Mouse (Mus musculus) left cerebral cortex, adult 8-10 months (tissue): ENCODE measurements at regions not wholly inside any gene's neighbourhood (a gene's known extent, or its start where the extent isn't known, plus 50 kb on each side); places are given as distances from the start of the nearest gene placed in this dataset.

Source experiments
- DNase-seq, 2 experiments: peaks; one replicate each; pipeline ENCODE4 v3.0.0; 2022; ENCODE audit warnings: low spot score in 2 of 2

- DNase-seq: no peak
Measured at GRCm38 (mm10) chr13:85436254-85436653, 147.3 kb upstream of the Rasa1 start.

DNA sequence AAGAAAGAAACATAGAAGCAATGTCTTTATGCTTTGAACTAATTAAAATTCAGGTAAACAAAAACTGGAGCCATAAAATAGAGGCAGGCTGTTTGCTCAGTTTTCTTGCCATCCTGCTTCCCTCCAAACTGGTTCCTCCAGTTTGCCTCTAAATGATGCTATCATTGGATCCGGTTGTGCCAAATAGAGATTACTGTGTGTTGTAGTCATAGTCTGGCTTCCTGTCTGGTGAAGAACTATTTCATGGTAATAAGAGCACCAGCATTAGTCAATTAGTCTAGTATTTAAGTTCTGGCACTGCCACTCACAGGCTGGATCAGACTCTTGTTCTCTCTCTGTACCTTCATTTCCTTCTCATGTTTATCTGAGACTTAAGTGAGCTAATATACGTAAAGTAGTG lies 141.9 kb upstream of the Rasa1 start:
- no peak for DNase-seq

GRCm38 (mm10) chr13:85430040-85430439 lies 141.1 kb upstream of the Rasa1 start:
- peak in 1 of 2 experiments; percentile 10 for DNase-seq

DNA sequence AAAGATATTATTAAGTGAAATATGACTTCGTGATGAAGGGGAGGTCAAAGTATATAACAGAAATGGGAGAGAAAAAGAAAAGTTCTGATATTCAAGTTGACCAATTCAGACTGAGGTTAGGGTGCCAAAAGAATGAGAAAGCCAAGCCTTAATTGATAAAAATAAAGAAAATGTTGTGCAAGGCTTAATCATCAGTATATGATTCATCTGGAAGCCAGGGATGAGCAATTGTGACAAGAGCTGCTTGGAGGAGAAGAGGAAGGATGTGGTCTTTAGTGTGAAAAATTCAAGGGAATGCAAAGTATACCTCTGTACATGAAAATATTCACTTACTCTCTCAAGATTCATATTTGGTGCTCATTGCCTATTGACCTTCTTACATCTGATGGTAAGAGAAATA lies 129.7 kb upstream of the Rasa1 start:
- DNase-seq: no peak

- no peak for DNase-seq
Measured at GRCm38 (mm10) chr13:85414951-85415350, 126.0 kb upstream of the Rasa1 start.

DNA sequence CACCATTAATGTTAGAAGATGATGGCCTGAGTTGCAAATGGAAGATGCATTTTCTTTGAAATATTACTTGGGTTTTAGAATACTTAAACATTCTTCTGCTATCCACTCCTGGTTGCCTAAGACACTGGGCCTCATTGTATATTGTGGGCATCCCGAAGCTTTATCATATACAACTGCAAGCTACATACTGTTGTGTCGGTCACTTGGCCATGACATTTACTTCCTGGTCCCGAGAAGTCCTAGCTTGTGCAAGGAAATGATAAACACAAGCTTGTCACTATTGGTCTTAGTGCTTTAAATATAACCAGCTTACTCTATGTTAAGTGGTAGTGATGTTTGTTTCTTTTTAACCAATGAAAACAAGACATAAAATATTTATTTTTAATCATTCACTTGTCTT lies 122.4 kb upstream of the Rasa1 start:
- no peak for DNase-seq

GRCm38 (mm10) chr13:85398834-85399233 lies 109.9 kb upstream of the Rasa1 start:
- DNase-seq: no peak

DNA sequence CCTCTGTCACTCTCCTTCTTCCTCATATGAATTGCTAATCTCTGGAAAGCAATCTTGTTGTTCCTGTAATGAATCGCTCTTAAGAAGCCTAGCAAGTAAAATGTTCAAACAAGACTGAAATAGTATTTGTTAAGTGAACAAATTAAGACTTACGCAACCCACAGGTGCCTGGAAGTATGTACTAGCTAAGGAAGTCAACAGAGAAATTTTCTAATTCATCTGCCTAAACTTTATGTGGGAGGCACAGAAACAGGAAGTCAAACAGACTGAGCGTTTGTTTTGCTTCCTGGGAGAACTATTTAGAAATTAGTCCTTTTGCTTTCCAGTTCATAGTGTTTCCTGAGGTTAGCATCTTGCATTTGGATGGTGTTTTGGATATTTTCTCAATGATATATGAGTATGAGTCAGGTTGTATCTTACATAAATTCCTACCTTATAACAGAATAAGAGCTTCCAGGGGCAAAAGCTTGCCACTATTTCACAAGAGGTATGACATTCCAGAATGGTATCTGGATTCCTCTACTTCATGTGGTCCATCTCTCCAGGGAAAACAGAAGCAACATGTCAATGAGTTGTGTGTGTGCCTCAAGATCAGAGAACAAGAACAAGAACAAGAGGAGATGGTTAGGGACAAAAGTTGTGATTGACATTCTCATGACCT lies 87.5 kb upstream of the Rasa1 start:
- DNase-seq: no peak

- no peak for DNase-seq
Measured at GRCm38 (mm10) chr13:85359621-85360020, 70.7 kb upstream of the Rasa1 start.

DNA sequence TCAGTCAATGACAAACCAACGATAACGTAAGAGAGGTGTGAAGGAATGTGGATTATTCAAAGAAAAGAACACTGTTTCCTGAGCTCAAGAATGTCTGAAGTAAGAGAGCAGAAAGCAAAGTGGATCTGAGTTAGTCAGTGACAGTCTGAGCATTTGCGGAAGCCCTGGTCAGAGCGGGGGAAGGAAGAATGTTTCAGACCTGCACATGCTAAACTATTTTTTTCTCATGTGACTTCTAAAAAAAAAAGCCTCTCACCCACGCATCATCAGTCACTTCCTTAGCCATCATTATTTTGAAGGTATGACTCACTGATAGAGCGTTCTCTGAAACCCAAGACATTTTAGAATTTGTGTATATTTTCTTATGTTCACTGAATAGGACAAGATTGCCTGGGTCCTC lies 70.2 kb upstream of the Rasa1 start:
- no peak for DNase-seq

DNA sequence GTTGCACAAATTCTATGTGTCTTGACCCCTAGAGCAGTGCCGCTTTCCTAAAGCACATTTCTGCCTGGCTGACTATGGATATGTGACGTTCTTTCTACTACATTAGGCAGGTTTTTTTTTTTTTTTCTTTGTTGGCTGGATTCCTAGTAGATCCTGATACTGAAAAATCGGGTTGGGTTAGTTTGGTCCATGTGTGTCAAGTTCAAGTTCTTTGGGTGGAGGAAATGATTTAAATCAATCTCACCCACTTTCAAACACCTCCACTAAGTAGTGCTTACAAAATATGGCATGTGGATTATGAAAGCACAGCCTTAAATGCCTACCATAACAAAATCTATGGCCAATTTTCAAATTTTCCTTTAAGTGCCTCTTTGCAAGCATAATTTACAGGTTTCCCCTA lies 63.1 kb upstream of the Rasa1 start:
- DNase-seq: no peak
